Mouse (Mus musculus) fat pad, adult 2 months (tissue): Measurements from ENCODE around the gene Cfap44.

Experiments used
- DNase-seq: peaks from one replicate; pipeline ENCODE4 v3.0.0-alpha.2; 2011; ENCODE audit warnings: low read depth, low spot score; ENCODE audit errors: extremely low read depth

Cfap44 gene

DNA sequence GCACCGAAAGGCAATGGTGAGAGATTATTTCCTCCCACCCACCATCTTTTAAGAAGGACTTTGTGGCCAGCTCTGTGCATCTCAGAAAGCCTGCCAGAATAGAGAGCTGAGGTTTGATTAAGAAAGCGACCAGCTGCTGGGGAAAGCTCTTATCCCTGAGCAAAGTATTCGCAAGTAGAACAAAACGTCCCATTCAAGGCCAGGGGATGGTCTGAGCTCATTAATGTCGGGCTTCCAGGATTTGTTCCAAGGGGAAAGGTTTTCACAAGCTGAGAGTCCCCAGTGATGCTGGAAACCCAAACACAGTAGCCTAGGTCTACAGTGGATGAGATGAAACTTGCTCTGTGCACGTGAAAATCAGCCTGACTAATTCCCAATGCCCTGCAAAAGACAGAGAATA, 99.3 kb downstream of the Cfap44 start:
- DNase-seq = peak; percentile 68

DNA sequence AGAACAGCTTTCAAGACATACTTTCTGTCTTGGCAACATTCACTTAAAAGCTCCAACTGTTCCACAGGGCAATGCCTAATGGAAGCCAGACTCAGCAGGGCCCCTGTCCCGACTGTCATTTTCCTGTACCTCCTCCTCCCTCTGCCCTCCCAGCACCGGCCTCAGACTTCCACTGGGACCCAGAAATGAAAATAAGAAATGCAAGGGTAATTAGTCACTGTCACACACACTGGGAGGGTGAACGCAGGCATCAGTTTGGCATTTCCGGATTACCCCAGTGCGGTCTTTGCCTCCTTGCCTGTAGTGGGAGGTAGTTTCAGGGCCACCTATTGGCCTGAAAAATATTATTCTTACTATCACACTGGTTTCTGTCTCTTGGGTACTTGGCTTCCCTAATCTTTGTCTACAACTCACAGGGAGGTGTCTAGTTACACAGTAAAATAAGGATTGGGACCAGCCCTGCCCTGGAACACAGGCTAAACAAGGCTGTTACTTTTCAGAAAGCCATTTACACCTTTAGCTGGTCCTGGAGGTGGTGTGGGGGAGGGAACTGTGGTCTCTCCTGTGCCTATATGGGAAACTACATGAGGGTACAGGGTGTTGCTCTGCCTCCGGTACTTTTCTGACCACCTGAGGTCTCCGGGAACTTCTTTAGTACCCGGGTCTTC, 100.0 kb downstream of the Cfap44 start:
- no peak for DNase-seq

DNA sequence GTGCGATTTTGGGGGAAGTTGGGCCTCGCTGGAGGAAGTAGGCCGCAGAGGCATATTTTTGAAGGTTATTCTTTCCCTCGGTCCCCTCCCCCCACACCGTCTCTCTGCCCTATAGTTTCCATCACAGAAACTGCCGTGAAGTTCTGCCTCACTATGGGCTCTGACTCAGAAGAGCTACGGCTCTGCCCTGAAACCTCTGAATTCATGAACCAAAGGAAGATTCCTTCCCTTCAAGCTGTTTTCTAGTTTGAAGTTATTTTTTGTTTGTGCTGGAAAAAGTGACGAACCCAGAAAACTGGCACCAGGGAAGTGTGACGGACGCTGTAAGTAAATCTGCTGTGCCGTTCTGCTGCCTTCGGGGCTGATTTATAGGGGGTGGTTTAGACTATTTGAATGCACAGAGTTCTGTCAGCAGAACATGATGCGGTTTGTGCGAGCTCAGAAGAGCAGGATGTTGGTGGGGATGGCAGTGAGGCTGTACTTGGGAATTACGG, 102.4 kb downstream of the Cfap44 start:
- DNase-seq = no peak

GRCm38 (mm10) chr16:44498447-44498846, 103.9 kb downstream of the Cfap44 start:
- DNase-seq = no peak

- DNase-seq = no peak
These were observed 107.2 kb downstream of the Cfap44 start for GRCm38 (mm10) chr16:44501783-44502182.

GRCm38 (mm10) chr16:44502325-44502724, 107.7 kb downstream of the Cfap44 start:
- no peak for DNase-seq

DNA sequence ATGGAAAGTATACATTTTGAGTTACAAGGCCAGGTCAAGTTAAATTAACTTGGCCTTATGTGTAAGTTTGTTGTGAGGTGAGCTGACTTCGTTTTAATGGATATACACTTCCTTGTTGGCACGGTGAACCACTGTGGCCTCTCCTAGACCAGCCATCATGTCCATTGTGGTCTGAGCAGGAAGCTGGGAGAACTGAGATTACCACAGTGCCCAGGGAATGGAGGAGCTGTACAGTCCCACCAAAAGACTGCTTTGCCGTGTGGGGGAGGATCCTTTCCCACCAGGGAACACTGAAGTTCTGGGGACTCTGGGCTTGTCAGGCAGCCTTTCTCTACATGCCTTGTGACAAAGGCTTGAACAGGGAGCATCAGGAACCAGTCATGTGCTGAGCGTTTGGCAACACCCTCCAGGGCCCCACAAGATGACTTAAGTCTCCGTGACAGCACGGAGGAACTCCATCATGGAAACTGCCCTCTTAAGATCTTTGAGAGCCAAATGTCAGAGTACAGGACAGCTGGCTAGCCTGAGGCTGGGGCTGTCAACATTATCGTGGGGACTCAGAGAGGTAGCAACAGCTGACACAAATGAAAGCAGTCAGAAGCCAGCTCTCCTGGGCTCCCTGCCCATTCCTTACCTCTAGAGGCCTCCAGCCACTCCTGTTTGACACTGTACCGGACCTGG, 108.4 kb downstream of the Cfap44 start:
- DNase-seq = no peak

GRCm38 (mm10) chr16:44505243-44505642, 110.6 kb downstream of the Cfap44 start:
- DNase-seq = no peak

DNA sequence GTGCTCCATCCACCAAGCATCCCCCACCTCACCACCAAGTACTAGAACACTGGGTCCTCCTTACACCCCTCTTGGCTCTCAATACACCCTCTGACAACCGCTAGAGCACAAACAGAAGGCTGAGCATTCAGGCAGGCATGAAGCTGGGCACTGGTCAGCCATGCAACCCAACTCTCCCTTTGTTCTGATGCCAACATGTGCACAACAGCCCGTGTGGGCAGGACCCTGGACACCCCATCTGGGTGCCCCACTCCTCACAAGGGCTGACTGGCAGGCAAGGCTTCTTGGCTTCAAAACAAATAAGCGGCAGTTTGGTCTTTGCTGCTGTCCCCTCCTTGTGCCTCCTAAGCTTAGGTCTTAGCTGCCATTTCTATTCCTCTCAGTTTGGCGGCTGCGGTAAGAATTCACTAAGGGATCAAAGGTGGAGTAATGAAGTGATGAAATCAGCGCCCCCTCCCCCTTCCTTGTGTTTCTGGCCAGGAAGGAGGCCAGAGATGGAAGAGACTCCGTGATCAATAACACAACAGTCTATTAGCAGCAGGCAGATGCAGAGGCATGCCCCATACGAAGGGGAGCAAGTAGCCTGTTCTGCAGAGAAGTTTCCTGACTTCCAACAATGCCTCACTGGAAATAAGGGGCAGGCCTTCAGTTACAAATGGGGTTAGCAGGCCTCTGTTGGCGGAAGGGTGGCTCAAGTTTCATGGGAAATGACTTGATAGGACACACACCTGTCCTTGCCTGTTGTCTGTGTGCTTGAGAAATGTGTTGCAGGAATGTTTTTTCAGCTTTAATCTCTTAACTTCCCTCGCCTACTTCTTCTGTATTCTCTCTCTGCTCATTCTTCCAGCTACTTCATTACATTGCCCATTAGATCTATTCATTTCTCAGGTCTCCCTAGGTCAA, 112.7 kb downstream of the Cfap44 start:
- no peak for DNase-seq

- no peak for DNase-seq
These were observed 113.4 kb downstream of the Cfap44 start for GRCm38 (mm10) chr16:44508025-44508424.

- DNase-seq = peak; percentile 58
These were observed 114.2 kb downstream of the Cfap44 start for GRCm38 (mm10) chr16:44508772-44509171.

- no peak for DNase-seq
These were observed 115.1 kb downstream of the Cfap44 start for GRCm38 (mm10) chr16:44509458-44510344.

DNA sequence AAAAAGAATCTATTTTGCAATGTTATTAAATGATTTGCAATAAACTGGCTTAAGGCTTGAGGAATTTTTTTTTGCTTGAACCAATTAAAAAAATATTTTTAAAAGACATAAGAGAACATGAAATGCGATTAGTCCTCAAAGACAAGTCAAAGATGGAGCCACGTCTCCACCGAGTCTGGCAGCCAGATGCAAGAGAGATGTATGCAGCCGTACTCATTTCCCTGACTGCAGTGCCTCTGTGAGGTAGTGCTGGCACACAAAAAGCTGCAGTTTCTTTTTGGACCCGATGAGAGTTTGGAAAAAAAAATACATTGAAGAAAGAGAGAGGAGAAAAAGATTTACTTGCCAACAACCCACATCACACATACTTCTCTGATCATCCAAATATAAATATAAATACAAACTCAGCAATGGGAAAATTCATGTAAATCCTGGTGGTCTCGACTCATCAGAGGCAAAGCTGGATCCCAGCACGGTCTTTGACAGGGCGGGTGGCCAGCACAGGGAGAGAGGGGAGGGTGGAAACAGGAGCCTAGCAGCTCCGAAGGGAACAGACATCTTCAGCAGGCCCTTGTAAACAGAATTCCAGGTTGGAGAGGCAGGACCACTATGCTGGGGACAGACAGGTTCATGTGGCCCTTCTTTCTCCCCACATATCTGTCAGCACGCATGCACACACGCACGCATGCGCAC, 116.1 kb downstream of the Cfap44 start:
- no peak for DNase-seq

- no peak for DNase-seq
These were observed 121.9 kb downstream of the Cfap44 start for GRCm38 (mm10) chr16:44516498-44516897.

DNA sequence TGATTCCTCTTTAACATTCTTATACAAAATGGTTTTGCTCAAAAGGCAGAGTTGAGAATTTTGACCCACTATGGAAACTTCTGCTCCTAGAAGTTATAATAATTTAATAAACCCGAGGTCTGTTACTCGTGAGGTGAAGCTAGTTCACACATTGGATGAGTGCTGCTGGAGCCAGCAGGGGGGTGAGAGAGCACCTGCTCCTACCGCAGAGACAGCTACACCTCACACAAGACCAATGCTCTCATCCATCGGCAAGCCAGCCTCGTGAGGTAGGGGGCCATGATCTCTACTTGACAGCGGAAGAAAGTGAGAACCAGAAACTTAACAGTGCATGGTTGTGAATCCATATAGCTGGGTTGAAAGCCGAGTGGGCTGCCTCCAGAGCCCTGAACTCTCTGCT, 129.0 kb downstream of the Cfap44 start:
- DNase-seq = no peak

GRCm38 (mm10) chr16:44526044-44526443, 131.4 kb downstream of the Cfap44 start:
- DNase-seq = no peak

- peak; percentile 68 for DNase-seq
These were observed 132.1 kb downstream of the Cfap44 start for GRCm38 (mm10) chr16:44526689-44527088.

DNA sequence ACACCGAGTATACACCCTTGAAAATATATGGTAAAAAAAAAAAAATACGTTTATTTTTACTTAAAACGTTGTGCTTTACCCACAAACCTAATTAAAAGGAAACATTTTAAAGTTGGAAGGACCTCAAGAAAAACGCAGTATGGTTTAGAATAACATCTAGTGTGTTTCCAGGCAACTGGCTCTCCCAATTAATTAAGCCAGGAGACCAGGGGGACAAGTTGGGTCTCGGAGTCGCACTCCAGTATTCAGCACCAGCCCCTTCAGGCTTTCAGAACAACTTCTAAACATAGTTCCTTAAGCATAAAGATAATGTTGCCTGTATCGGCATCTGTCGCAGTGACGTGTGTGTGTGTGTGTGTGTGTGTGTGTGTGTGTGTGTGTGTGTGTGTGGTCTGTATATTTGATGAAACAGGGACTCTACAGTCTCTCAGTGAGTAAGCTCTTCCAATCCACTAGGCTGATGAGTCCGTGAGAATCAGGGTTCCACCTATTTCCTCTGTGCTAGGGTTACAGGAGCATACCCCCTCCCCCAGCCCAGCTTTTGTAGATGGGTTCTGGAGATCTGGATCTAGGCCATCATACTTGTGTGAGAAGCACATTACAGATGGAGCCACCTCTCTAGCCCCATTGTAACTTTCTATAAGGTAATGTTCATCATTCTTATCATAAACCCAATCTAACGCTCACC, 132.8 kb downstream of the Cfap44 start:
- DNase-seq = no peak

- no peak for DNase-seq
These were observed 134.4 kb downstream of the Cfap44 start for GRCm38 (mm10) chr16:44528955-44529354.
